Mouse (Mus musculus) right cerebral cortex, adult 2 months (tissue): ENCODE measurements around the gene Atg10.

Experiments
- DNase-seq, 2 experiments: peaks; one replicate each; pipeline ENCODE4 v3.0.0; 2021 to 2022; ENCODE audit warnings: low spot score in 2 of 2

Atg10 gene

GRCm38 (mm10) chr13:91178428-91179160 lies 45.2 kb downstream of the Atg10 start:
- DNase-seq: peak; percentile 37 to 70

GRCm38 (mm10) chr13:91175347-91175746 lies 48.4 kb downstream of the Atg10 start:
- no peak for DNase-seq

GRCm38 (mm10) chr13:91171766-91172491 lies 51.8 kb downstream of the Atg10 start:
- DNase-seq: peak in 1 of 2 experiments; percentile 32

GRCm38 (mm10) chr13:91171205-91171604 lies 52.6 kb downstream of the Atg10 start:
- no peak for DNase-seq

- peak in 1 of 2 experiments; percentile 18 for DNase-seq
These were observed 54.0 kb downstream of the Atg10 start for GRCm38 (mm10) chr13:91169529-91170319.

GRCm38 (mm10) chr13:91168486-91168885 lies 55.3 kb downstream of the Atg10 start:
- no peak for DNase-seq

DNA sequence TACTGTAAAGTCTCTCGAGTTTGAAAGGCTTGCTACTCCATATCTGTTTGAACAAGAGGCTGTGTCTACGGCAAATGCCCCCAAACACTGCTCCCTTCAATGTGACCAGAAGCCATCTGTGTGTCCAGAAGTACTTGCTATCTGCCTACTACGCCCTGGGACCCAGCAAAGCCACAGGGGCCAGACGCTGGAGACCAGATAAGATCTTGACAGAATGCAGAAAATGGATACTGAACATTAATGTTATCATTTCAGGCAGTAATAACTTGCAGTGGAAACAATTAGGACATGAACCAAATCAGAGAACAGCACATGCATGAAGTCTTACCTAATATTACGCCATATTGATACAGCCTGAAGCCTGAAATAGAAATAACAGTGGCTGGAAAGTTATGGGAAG lies 56.2 kb downstream of the Atg10 start:
- no peak for DNase-seq

GRCm38 (mm10) chr13:91166286-91166685 lies 57.5 kb downstream of the Atg10 start:
- DNase-seq: no peak

- peak; percentile 47 to 59 for DNase-seq
These were observed 58.6 kb downstream of the Atg10 start for GRCm38 (mm10) chr13:91165200-91165599.

DNA sequence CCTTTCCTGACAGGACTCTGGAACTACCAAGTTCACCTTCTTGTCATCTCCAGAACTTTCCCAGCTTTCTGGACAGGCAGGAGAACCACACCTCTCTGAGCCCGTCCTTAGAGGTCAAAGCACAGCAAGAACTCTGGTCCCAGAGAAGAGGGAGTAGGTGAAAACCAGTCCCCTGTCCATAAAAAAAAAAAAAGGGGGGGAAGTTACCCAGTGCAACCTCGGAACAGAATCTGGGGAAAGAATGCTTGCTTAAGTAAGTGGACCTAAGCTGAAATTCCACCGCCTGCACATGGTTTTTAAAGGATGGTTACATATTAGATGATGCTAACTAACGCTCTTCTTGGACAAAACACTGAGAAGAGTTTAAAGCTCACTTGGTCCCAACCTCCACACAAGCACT lies 60.5 kb downstream of the Atg10 start:
- no peak for DNase-seq

DNA sequence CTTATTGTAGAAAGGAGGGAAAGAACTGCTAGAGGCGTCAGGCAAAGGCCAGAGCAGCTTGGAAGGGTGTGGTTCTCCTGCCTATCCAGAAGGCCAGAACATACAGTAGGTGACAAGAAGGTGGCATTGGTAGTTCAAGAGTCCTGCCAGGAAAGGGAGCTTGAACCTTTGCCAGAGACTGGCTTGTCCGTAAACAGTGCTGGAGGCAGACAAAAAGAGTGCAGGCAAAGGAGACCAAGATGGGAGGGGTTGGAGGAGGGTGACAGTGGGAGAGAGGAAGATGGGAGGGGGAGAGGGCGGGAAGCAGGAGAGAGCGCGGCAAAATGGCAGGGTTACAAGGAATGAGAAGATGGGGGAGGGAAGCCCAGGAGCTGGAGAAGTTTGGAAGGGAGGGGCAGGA lies 61.3 kb downstream of the Atg10 start:
- no peak for DNase-seq

DNA sequence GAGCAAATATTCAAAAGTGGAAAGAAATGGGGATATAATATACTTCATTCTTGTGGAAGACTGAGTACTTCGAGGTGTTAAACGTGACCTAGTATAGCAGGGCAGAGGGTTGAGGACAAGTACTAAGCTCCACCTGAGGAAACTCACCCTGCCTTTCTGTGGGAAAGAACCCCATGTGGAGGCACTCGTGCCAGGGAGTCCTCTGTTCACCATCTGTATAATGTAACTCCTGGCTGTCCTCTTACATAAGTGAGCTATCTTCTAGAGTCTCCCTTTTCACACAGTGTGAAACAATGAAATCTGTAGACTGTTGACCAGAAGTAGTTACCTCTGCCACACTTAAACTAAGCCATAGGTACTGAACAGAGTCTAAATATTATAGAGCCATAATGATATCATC lies 63.2 kb downstream of the Atg10 start:
- DNase-seq: no peak

DNA sequence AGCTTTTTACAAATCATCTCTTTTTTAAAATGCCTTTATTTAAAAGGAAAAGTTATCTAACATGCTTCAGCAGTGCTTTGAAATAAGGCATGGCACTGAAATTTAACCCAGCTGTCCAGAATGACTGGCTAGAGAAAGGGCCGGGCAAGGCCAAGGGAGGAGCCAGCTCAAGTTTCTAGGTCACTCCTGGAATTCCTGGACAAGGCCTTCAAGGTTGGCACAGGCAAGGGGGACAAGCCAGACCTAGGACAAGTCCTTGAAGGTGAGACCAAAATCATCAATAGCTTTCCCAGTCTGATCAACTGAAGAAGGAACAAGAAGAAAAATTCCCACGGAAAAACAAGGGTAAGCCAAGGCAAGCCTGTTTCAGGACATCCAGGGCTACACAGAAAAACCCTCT lies 63.9 kb downstream of the Atg10 start:
- DNase-seq: no peak

GRCm38 (mm10) chr13:91157941-91158340 lies 65.8 kb downstream of the Atg10 start:
- no peak for DNase-seq

DNA sequence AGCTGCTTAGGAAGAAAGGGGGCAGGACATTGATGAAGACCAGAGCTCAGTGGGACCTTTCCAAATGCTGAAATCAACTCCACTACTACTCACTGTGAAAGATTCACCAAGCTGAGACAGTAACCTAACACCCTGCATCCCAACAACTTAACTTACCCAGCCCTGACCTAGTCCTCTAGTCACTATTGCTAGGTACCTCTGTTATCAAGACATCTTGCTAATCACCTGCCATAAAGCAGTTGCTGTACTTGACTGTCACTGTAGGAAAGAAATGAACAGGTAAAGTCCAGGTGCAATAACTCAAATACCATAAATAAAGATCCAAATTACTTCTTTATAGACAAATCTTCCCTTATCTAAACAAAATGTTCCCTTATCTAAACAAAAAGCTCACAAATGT lies 66.3 kb downstream of the Atg10 start:
- DNase-seq: no peak

DNA sequence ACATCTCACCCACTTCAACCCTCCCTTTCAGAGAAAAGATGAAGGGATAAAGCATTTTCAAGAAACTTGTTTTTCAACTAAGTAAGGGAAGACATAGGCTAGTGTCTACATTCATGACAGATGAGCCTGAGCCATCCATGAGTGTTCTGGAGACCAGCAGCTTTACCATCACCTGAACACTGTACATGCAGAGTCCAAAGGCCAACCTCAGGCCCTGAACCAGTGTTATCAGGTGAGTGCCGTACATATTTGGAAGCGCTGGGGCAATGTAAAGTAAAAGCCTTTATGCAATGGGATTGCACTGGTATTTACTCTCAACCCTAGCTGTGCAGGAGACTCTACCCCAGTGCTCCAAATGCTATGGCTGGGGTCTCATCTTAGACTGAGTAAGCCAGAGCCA lies 66.8 kb downstream of the Atg10 start:
- DNase-seq: no peak

DNA sequence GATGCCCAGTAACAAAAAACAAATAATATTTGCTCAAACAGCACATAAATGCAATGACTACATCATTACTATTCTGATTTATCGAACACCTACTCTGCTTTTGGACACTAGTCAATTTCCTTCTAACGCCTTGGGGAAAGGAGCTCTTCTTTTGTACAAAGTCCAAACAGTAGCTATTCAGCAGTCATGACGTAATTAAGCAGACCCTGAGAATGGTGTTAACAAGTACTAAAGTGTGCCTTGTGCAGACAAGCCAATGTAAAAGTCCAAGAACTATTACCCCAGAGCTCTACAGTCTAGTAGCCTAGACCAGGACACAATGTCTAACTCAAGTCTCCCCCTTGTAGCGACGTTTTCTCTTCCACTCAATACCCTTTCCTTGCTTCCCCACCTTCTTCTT lies 67.5 kb downstream of the Atg10 start:
- DNase-seq: no peak

- no peak for DNase-seq
These were observed 68.2 kb downstream of the Atg10 start for GRCm38 (mm10) chr13:91155429-91156207.

DNA sequence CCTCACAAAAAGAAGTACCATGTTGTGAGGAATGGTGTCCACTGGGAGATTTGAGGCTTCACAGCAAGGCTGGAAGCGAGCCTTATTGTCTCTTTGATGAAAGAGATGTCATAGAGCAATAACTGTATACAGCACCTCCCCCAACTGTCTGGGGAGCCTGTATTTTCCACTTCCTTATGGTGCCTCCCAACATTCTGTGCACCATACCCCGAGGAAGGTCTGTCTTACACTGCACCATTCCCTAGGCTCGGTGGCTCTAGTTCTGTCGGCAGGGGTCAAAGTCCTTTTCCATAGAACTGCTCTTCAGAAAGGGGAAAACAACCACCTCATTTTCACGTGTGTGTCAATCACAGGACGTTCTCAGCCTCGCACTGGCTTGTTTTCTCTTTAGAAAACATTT lies 69.1 kb downstream of the Atg10 start:
- no peak for DNase-seq

- no peak for DNase-seq
These were observed 87.4 kb downstream of the Atg10 start for GRCm38 (mm10) chr13:91136337-91136736.

DNA sequence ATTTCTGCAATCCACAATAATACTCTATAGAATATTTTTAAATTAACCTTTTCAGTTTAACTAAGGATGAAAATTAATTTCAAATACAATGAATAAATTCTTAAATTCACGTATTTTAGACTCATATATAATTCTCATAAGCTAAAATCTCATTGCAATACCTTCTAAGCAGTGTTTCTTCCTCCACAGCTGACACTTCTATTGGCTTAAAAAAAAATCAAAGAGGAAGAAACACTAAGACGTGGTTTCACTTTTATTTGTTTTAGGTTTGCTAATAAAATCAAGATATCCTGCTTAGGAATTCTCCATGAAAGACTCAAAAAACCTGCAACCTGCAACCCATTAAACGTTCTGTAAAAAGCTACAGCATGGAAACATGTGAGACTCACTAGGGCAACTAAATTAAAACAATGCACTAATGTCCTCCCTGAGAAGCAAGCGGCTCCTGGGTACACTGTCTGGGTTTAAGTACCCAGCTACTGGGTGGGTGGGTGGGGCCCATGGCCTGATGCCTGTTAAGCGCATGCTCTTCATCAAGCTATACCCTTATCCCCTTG lies 90.4 kb downstream of the Atg10 start:
- no peak for DNase-seq
